Mouse (Mus musculus) inflammation-experienced regulatory T-cells, adult 6 months (primary cell): ENCODE results near the gene Elane. TPM values are rescaled to one million over a fixed set of nuclear protein-coding genes. Genes with fewer than 3 reads are reported as not detected.

Experiments
- ATAC-seq: one replicate; pipeline ENCODE4 v1.8.0; 2017
- polyA plus RNA-seq, 3 experiments: library from polyadenylated mRNA; unstranded; fragments of 100-300 nt; shearing (Covaris generic); gene quantifications; one replicate each; pipeline ENCODE4 v1.2.1; 2017

Gene Elane
- polyA plus RNA-seq, 3 experiments from 2014 or later = not detected

DNA sequence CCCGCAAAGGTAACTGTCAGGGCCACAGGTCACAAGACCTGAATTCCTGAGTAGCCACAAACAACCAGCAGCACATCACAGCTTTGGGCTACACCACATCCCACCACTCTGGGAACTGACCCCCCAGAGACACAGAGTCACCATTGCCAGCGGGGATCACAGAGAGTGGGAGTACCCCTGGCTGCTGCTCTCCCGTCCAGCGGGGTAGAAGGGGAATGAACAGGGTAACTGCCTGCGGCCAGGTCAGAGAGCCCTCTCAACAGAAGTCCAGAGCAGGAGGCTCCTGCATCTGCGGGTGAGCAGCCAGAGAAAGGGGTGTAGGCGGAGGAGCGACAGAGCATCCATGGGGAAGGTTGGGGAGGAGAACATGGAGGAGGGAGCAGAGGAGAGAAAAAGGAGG lies 30.0 kb downstream of the Elane start:
- ATAC-seq = no peak

DNA sequence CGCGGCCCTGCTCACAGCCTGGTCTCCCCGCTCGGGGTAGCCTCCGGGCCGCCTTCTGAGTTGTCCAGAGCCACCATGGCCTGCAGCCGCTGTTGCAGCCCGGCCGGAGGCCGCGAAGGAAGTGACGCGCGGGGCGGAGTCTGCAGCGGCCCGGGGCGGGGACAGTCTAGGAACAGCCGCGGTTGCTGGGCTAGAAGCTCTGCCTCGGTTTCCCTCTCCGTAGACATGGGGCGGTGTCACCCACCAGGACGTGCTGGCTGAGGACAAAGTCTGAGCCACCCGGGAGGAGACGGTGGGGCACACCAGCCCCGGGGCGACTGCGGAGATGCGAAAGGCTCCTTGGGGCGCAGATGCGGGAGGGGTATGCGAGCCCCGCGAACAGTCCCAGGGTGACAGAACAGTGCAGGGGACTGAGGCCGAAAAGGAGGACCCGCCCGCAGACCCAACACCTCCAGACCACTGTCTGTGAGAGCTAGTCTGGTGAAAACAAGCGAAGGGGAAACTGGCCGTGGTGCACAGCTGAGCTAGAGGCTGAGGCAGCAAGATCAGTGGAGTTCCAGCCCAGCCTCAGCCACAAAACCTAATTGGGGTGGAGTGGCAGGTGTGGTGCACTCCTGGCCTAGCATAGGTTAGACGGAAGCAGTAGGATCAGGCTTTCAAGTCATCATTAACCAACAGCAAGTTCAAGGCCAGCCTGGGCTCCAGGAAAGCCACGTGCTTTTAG lies 30.9 kb downstream of the Elane start, which contains the start of gene Kiss1r:
Gene Kiss1r (plus strand): TSS at position 164 of the 724 bp plus-strand sequence.
- peak; percentile 94 for ATAC-seq

DNA sequence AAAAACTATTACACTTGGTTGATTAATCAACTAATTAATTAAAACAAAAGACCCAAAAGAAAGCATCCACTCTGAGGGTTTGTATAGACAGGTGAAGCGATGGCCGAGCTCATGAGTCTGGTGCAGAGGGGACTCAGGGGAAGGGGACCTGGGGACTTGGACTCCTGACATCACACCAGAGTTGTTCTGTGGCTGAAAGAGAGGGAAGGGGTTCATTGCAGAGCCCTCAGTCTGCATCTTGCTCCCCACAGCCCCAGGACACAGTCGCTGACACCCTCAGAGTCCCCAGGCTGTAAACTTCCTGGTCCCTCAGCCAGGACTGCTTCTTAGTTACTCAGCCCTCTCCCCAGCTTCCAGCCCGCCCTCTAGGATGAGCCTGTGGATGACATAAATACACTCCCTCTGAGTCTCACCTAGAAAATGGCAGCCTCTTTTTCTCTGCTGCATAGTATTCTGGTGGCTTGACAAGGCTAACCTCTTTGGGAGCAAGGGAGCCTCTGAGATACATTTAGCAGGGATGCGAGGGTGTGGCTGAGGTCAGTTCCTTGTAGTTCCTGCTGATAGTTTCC lies 31.6 kb downstream of the Elane start:
- ATAC-seq = no peak

DNA sequence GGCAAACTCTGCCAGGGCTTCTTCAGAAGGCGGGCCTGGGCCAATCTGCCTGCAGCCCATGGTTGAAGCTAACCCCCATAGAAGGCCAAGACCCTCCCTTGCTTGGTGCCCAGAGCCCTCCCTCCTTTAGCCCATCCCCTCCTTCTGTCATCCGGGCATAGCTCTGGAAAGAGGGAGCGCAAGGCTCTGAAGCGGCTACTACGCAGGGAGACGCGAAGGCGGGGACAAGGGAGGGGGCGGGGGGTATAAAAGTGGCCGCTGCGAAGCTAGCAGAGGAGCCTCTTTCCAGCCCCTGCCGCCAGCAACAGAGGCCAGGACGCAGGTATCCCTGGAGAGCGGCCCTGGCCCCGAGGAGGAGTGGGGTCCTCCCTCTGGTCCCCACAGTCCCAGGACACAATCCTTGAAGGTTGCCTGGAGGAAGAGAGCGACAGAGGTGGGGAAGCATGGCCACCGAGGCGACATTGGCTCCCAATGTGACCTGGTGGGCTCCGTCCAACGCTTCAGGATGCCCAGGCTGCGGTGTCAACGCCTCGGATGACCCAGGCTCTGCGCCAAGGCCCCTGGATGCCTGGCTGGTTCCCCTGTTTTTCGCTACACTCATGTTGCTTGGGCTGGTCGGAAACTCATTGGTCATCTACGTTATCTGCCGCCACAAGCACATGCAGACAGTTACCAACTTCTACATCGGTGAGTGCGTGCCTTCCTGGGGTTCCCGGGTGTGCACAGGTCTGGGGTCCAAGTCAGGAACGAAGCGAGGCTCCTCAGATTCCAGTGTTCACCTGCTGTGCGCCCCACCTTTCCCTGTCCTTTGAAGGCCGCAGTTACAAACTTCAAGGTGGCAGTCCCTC lies 32.4 kb downstream of the Elane start:
- no peak for ATAC-seq

DNA sequence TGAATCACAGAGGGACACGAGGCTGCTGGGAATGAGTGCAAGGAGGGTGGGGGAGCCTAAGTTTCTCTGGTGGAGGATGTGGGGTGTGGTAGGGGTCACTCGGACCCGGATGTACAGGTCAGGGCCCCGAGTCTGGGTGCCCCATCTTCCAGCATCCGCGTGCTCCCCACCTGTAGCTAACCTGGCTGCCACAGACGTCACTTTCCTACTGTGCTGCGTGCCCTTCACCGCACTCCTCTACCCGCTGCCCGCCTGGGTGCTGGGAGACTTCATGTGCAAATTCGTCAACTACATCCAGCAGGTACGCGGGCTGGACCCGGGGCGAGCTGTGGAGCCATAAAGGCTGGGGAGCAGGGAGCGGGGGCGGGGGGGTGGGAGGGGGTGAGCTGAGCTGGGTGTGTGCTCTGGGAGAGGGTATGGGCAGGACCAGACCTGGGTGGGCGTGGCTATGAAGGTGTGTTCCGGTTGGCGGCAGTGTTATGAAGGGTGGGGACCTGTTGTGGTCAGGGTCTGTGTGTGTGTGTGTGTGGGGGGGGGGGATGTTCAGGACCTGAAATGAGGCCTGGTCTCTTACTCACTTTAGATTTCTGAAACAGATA lies 33.3 kb downstream of the Elane start:
- ATAC-seq = no peak

DNA sequence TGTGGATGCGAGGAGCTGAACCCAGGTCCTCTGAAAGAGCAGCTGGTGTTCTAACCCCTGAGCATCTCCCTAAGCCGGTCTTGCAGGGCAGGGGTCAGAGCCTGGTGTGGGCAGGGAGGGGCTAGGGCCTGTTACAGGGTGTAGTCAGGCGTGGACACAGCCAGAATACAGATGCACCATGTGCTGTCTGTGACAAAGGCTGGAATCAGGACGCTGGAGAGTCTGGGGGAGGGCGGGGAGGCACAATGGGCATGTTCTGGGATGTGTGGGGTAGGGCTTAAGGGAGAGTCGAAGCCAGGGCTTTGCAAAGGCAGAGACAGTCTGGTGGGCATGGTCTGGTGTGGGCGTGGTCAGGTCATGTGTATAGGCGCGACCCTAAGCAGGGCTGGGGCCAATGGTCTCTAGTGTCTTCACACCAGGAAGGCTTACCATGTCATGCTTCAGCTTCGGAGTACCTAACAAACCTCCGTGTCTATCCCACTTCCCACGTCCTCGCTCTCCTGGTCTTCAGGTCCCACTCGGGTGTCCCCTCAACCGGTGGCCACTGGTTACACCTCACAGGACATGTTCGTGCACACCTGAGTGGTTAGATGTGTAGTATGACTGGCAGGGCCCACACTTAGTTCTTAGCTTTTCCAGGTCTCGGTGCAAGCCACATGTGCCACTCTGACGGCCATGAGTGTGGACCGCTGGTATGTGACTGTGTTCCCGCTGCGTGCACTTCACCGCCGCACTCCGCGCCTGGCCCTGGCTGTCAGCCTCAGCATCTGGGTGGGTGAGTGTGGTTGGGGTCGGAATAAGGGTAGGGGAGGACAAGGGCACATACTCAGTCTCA lies 34.2 kb downstream of the Elane start:
- ATAC-seq = no peak

DNA sequence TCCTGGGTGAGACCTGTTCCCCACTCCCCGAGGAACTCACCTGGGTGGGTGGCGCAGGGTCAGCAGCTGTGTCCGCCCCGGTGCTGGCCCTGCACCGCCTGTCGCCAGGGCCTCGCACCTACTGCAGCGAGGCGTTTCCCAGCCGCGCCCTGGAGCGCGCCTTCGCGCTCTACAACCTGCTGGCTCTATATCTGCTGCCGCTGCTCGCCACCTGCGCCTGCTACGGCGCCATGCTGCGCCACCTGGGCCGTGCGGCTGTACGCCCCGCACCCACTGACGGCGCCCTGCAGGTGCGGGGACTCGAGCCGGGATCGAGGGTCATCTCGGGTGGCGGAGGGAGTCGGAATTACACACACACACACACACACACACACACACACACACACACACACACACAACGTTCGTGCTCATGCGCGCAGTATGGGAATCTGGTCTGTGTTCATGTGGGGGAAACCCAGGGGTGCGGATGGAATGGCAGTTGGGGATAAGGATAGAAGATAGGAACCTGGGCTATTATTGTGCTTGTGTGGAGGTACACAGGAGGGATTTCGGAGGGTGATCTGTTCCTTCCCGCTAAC lies 35.0 kb downstream of the Elane start, which contains the start of gene R3hdm4:
Gene R3hdm4 (minus strand): TSS at position 251 of the 578 bp plus-strand sequence.
- ATAC-seq = no peak

DNA sequence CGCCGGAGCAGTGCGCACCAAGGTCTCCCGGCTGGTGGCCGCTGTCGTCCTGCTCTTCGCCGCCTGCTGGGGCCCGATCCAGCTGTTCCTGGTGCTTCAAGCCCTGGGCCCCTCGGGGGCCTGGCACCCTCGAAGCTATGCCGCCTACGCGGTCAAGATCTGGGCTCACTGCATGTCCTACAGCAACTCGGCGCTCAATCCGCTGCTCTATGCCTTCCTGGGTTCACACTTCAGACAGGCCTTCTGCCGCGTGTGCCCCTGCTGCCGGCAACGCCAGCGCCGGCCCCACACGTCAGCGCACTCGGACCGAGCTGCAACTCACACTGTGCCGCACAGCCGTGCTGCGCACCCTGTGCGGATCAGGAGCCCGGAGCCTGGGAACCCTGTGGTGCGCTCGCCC lies 35.5 kb downstream of the Elane start:
- no peak for ATAC-seq

DNA sequence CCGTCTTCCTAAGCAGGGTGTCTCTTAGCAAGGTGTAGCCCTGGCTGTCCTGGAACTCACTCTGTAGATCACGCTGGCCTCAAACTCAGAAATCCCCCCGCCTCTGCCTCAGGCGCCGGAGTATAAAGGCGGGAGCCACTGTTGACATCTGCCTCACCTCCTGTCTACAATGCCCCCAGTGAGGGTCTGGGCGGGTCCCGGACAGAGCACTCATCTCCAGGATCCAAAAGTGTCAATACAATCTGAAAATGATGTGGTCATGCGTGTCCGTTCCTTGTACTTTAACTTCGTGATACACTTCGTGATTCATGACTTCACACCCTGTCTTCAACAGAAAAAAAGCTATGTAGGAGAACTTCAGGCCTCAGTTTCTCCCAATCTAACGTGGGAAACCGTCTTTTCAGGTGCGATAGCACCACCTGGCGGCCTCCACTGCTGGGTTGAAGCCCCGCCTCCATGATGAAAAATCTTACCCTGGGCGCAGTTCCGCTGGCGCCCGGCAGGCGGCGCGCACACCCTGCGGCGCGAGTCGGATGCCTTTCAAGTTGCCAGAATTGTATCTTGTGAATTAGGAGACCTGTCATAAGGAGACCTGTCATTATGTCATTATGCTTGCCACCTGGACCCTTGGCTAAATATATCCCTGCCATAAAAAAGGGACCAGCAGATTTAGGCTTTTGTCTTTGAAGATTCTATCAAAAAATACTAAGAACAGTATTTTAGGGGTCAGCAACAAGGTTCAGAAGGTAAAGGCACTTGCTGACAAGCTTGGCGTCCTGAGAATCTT lies 39.1 kb downstream of the Elane start:
- ATAC-seq = peak; percentile 51

DNA sequence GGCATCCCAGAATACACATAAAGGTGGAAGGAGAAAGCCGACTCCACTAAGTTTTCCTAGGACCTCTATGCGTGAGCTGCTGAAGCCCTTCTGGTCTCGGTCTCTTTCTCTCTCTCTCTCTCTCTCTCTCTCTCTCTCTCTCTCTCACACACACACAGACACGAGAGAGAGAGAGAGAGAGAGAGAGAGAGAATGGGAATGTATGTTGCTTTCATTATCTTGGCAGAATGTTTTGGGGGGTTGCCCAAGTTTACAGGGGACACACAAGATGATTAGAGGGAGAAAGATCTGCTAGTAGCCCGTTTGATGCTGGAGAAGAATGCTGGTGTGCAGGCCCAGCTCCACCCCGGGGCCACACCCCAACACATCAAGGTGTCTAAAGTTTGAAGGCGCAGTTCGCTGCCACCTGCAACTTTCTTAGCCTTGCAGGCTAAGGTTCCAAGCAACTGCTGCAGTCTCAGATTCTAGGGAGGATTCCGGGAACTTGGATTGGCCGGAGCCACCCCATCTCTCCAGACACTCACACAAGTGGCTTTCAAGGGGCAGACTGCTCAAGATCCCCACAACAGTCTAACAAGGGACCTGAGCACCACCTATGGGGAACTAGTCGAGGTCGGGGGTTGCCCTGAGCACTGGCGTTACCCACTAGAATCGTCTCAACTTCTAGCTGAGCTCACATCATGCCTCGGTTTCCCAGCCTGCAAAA lies 39.9 kb downstream of the Elane start:
- ATAC-seq = no peak

DNA sequence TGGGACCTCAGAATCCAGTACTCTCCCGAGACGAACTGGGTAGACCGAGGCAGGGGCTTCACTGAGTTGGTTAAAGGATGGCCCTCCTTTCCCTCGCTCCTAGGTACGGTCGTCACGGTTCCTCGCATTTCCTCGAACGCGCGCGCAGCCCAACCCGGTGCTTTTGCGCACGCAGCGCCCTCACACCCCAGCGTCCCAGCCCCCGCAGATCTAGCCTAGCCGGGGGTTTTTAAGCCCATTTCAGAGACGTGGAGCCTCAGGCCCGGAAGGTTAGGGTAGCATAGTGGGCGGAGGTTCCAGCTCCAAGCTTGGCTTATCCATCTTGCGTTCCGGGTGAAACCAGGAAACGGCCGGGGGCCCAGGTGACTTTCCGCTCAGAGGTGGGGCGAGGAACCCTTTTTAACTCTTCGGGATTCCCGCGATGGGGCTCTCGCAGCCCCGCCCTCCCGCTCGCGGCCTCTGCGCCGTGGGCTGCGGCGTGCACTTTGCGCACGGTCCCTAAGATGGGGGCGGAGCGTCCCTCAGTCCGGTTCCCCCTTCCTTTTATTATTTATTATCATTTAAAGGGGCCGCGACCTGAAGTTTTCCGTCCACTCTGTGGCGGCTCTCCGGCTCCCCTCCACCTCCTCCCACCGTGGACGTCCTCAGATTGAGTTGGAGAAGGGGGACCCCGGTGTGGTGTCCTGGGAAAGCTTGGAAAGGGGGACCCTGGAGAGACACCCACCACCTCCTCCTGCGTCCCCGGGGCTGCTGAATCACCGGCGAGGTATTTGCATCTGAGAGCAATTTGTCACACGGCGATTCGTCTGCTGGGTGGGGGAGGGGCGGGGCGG lies 40.7 kb downstream of the Elane start, which contains the start of gene Arid3a:
Gene Arid3a (plus strand): TSS at position 553 of the 833 bp plus-strand sequence.
- ATAC-seq = peak; percentile 81

DNA sequence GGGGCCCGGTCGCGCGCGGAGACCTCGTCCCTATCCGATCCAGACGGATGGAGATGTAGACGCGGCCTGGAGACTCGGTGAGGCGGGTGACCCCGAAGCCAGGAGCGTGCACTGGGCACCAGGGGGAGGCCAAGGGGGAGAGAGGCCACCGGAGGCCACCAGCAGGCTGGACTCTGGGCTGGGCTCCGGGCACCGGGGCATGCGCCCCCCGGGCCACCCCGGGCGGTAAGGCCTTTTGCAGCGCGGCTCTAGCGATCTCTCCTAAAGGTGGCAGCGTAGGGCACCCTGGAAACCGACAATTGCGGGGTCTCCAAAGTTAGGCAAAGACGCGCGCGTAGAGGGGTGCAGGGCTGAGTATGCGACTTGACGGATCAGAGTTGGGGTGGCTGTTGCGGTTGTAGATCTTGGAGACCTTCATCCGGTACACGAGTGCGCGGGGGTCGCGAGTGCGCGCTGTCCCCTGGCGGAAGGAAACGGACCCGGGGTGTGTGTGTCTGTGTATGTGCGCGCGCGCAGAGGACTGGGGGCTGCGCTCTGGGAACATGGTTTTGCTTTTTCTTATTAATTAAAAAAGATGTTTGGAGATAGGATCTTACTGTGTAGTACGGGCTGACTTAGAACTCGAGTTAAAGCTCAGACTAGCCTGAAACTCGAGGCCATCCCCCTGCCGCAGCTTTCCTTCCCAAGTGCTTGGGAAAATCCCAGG lies 41.4 kb downstream of the Elane start:
- no peak for ATAC-seq

DNA sequence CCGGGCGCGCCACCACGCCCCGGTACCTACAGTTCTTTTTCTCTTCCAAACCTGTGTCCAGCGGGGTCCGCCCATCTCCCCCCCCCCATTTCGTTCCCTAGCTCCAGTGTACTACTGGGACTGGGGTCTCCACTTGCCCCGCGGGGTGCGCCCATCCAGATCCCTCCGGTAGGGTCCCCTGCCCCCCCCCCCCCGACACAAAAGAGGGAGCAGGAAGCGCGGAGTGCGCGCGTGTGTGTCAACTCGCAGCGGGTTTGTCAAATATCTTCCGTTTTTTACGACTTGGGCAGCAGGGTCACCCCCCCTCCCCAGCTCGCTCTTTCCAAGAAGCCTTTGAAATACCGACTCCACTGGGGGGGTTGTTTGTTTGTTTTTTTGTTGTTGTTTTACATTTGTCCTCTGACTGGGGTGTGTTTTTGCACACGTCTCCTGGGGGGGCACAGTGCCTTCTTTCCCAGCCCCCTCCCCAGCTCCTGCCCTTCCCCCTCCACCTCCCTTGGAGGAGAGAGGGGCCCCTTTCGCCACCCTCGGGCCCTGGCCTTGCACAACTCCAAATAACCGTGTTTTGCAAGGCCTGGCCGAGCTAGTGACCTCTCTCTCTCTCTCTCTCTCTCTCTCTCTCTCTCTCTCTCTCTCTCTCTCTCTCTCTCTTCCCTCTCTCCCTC lies 42.1 kb downstream of the Elane start:
- no peak for ATAC-seq

DNA sequence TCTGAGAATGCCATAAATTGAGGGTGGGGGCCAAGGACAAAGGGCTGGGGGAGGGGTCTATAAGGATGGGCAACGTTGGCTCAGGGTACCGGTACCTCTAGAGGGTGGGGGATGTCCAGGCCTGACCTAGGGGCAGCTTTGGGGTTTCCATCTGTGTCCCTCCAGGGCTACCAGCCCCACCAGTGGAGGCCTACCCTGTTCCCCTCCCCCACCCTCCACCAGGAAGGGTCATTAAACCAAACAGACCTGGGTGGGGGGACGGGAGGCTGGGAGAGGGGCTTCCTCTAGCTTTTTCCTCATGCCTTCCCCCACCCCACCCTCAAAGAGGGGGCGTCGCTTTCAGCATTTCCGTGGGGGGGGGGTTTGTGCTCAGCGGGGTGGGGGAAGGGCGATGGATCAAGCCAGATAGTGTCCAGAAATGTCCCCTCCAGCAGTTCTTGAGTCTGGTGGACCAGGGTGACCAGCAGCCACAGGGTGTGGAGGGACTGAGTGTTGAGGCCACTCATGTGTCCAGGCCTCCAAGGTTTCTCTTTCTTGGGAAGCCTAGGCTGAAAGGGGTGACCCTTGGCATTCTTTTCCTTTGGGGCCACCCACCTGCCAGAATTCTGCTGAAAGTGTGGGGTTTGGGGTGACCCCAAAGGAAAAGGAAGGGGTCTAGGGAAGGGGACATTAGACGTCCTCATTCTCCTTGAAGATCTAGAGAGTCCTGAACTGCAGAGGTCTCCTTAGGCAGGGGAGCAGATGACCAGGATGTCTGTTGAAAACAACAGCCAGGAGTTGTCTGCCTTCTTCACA lies 43.1 kb downstream of the Elane start:
- no peak for ATAC-seq

DNA sequence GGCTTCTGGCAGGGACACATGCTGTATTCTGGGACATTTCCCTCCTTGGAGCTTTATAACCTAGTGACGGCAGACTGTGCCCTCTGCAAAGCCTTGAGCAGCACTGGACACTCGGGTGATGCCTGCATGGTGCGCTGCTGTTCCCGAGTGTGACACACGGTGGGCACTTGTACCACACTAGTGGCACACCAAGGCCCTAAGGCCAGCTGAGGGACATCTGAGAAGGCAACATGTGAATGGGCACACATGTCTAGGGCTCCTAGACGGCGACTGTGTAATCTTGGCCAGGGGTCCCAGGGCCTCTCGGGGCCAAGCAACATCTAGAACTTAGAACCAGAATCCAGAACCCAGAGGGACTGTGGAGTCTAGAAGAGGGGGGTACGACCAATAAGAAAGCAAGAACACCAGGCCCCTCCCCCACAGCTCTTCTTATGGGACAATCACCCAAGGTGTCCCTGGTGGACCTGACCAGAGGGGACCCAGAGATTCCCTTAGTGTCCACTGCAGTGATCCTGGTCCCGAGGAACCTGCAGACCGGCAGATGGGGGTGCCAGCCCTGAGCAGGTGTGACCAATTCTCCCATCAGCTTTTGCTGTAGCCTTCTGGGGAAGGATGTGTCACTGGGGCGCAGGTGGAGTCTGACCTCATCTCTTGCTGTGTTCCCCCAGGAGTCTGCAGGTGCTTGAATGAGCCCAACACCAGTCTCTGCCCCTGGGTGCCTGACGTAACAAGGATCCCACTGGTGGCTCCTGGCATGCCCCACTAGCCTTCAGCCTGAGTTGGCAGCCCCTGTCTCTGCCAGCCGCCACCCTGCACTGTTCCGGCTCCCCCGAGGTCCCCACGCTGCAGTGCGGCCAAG lies 44.1 kb downstream of the Elane start:
- ATAC-seq = no peak

DNA sequence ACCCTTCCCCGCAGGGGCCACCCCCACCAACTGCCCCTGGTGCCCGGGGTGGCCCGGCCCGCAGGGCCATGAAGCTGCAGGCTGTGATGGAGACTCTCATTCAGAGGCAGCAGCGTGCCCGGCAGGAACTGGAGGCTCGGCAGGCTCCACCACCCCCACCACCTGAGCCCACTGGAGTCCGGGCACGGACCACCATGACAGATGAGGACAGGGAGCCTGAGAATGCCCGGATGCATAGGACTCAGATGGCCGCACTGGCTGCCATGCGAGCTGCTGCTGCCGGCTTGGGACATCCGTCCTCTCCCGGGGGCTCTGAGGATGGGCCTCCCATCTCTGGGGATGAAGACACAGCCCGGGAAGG lies 44.8 kb downstream of the Elane start:
- no peak for ATAC-seq
